Mouse (Mus musculus) C2C12 (cell line): ENCODE data around the gene Rhebl1. TPM values are rescaled to one million over a fixed set of nuclear protein-coding genes. Genes with fewer than 3 reads are reported as not detected.

ENCODE experiments used
- H3K27me3 ChIP-seq: one replicate; pipeline ENCODE4 v1.6.1; 2011; ENCODE audit not compliant: control insufficient read depth, insufficient read depth, insufficient read length
- H3K36me3 ChIP-seq: one replicate; pipeline ENCODE4 v1.6.1; 2011; ENCODE audit not compliant: control insufficient read depth, insufficient read depth
- H3K4me3 ChIP-seq: one replicate; pipeline ENCODE4 v1.5.1; 2011; ENCODE audit warnings: mild to moderate bottlenecking, control low read depth; ENCODE audit not compliant: poor library complexity, insufficient read depth, severe bottlenecking
- H3K79me2 ChIP-seq: one replicate; pipeline ENCODE4 v1.6.1; 2011; ENCODE audit not compliant: control insufficient read depth, insufficient read depth
- H3K79me3 ChIP-seq: one replicate; pipeline ENCODE4 v1.6.1; 2011; ENCODE audit warnings: low read depth, control low read depth
- H3ac ChIP-seq: one replicate; pipeline ENCODE3; 2011; ENCODE audit warnings: low read depth; ENCODE audit not compliant: control insufficient read depth, insufficient read length
- CEBPB ChIP-seq: IDR thresholded peaks from one replicate; pipeline ENCODE4 v1.6.1; 2011; ENCODE audit warnings: low read depth, mild to moderate bottlenecking, control low read depth, moderate library complexity
- CTCF ChIP-seq: IDR thresholded peaks from one replicate; pipeline ENCODE4 v1.5.1; 2011; ENCODE audit not compliant: control insufficient read depth, insufficient read depth, insufficient read length
- FOSL1 ChIP-seq: IDR thresholded peaks from one replicate; pipeline ENCODE4 v1.8.0; 2011; ENCODE audit warnings: mild to moderate bottlenecking, low read length; ENCODE audit not compliant: poor library complexity, insufficient read depth, severe bottlenecking
- MAX ChIP-seq: IDR thresholded peaks from one replicate; pipeline ENCODE4 v1.6.1; 2011; ENCODE audit warnings: mild to moderate bottlenecking, control low read depth
- MYOD1 ChIP-seq: IDR thresholded peaks from one replicate; pipeline ENCODE4 v1.6.1; 2011; ENCODE audit warnings: low read depth; ENCODE audit not compliant: control insufficient read depth, insufficient read length
- MYOG ChIP-seq: IDR thresholded peaks from one replicate; pipeline ENCODE4 v1.6.1; 2011; ENCODE audit not compliant: control insufficient read depth, insufficient read length; ENCODE audit errors: extremely low read depth
- USF1 ChIP-seq: IDR thresholded peaks from one replicate; pipeline ENCODE4 v1.6.1; 2011; ENCODE audit warnings: low read depth, mild to moderate bottlenecking, control low read depth, moderate library complexity
- long read RNA-seq, 2 experiments: library from polyadenylated mRNA; unstranded; transcript quantifications; one replicate each; pipeline ENCODE4 v2.0.0; 2019 to 2020
- polyA plus RNA-seq: library from polyadenylated mRNA; unstranded; fragments of >200 nt; fragmentation: generic; extraction: Trizol; gene quantifications from one replicate; pipeline ENCODE4 v1.2.1, GENCODE M21; 2012; ENCODE audit warnings: missing spikeins

Gene Rhebl1
- polyA plus RNA-seq, result 9.7 TPM
- long read RNA-seq, experiment 1, transcript Rhebl1-201 (8 exons, 1,261 nt), result major isoform, 7 of 9 reads
- long read RNA-seq, experiment 1, partial matches to known transcripts, result 1 of 9 reads
- long read RNA-seq, experiment 1, other reads (novel, unspliced or antisense), result 1 of 9 reads
- long read RNA-seq, experiment 2, partial matches to known transcripts, result 1 of 6 reads
- long read RNA-seq, experiment 2, other reads (novel, unspliced or antisense), result 2 of 6 reads

DNA sequence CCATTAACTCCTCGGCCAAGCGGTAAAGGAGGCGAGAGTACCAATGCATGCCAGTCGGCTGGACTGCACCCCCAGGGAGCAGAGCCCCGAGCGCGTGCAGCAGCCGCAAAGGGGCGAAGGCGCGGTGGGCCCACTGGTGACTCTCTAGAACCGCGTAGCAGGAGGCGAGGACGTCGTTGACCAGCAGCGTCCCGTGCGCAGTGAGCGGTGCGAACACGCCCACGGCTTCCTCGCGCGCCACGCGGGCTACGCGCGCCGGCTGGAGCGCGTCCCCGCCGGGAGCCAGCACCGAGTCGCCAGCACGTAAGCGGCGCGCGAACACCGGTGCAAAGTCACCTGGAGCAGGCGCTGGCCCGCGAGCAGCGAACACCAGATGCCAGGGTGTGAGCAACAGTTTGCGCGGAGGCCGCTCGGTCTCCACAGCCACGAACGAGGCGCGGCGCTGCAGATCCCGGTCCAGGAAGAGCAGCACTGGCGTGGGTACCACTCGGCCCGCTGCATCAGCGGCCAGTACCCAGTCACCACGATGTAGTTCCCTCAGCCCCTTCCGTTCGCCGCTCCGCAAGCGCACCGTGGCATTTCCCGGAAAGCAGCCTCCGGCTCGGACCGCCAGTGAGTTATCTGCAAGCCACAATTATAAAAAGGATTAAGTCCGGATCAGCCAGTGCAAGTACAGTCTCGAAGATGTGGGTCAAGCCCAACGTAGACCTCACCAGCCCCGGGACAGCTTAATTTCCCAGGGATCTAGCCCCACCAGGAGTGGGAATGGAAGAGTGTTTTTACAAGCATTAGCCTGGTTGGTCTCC lies at the start of gene Rhebl1:
Gene Rhebl1, minus strand, starts transcription at position 601 of the 806 bp plus-strand sequence.
- Histone ChIP-seq H3K36me3 (no peaks in the 10 kb centered on the region), H3K27me3 (peaks cover 15% of the 10 kb centered on the region), H3ac (peak within 1 kb of the TSS; percentile 3), H3K79me3 (no peaks in the 10 kb centered on the region), H3K4me3 (no peak within 1 kb of the TSS), H3K79me2 (no peaks in the 10 kb centered on the region)
- no peak for TF ChIP-seq CTCF
- no peak for TF ChIP-seq MYOD1
- TF ChIP-seq USF1, result no peak
- no peak for TF ChIP-seq FOSL1
- no peak for TF ChIP-seq MAX
- TF ChIP-seq MYOG, result no peak
- no peak for TF ChIP-seq CEBPB

DNA sequence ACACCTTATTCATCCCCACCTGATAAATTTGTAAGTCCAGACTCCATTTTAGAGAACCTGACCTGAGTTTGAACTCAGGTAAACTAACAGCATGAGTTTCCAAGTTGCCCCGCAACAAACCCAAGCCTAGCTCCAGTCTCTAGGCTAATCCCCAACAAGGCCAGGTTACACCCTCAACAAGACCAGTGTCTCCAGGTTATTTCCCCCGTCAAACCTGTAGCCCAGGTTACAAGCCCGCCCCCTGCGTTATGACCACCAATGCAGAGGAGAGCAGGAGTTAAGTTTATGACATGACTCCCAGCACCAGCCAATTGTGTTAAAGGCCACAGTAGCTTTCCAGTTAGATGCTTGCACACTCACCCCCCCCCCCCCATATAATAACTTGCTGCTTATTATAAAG lies 48.8 kb upstream of the Rhebl1 start:
- Histone ChIP-seq H3ac (no peak overlapping the region), H3K36me3 (no peaks in the 10 kb centered on the region), H3K4me3 (no peak overlapping the region), H3K79me3 (no peaks in the 10 kb centered on the region), H3K27me3 (no peaks in the 10 kb centered on the region), H3K79me2 (no peaks in the 10 kb centered on the region)
- TF ChIP-seq CEBPB (no peak), MYOG (no peak), CTCF (no peak), MYOD1 (no peak), MAX (no peak), FOSL1 (no peak)

DNA sequence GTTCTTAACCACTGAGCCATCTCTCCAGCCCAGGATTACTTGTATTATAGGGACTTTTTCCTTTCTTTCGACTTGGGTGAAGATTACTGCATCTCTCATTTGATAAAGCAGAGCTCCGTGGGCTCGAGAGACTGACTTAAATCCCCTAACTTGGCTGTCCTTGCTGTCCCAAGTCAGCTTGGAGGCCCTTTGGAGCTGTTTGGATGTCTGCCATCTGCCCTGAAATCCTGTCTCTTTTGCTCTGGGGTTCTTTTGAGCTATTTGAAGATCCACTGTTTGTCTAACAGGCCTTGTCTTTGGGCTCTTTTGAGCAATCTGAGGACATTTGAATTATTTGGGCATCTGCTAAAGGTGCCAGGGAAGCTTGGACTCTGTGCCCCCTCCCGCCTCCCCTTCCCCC lies 47.7 kb upstream of the Rhebl1 start:
- Histone ChIP-seq H3K36me3 (no peaks in the 10 kb centered on the region), H3K27me3 (no peaks in the 10 kb centered on the region), H3K4me3 (no peak overlapping the region), H3K79me3 (no peaks in the 10 kb centered on the region), H3K79me2 (no peaks in the 10 kb centered on the region), H3ac (no peak overlapping the region)
- no peak for TF ChIP-seq CTCF
- TF ChIP-seq CEBPB, result no peak
- no peak for TF ChIP-seq USF1
- no peak for TF ChIP-seq MYOD1
- no peak for TF ChIP-seq MYOG
- no peak for TF ChIP-seq MAX
- TF ChIP-seq FOSL1, result no peak

DNA sequence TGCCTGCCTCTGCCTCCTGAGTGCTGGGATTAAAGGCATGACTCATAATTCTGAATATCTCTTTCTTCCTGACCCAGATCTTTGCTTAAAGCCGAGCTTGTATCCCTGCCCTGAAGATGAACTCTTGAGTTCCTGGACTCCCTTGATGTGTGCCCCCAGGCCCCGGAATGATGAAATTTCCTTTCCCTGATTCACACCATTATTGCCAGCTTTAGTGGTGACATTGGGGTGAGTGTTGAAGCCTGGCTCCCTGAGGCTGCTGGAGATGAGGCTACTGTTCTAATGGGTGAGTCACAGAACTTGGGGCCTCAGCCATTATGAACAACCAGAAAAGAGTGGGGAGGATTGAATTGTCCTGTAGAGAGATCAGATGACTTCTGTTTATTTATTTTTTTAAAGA lies 47.2 kb upstream of the Rhebl1 start:
- Histone ChIP-seq H3K79me2 (no peaks in the 10 kb centered on the region), H3K79me3 (no peaks in the 10 kb centered on the region), H3K27me3 (no peaks in the 10 kb centered on the region), H3K36me3 (no peaks in the 10 kb centered on the region), H3ac (no peak overlapping the region), H3K4me3 (no peak overlapping the region)
- TF ChIP-seq CEBPB (no peak), FOSL1 (no peak), USF1 (no peak), MAX (no peak), CTCF (no peak), MYOD1 (no peak), MYOG (no peak)

DNA sequence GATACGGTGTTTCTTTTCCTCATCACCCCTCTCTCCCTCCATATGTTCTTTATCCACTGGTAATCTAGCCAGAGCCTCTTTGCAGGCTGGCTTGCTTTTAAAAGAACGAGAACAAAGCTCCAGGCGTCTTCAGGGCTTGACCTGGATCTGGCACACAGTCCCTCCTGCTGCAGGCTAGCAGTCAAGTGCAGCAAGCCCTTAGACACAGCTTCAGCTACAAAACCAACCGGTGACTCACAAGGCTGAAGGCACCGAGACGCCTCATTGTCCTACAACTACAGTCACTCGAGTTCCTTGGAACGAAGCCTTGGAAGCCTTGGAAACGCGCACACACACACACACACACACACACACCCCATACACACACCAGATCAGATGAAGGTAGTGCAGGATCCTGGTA lies 46.5 kb upstream of the Rhebl1 start:
- H3K79me2 ChIP-seq, result no peaks in the 10 kb centered on the region
- no peaks in the 10 kb centered on the region for H3K79me3 ChIP-seq
- H3K36me3 ChIP-seq, result no peaks in the 10 kb centered on the region
- TF ChIP-seq CTCF (no peak), USF1 (no peak), MAX (no peak), CEBPB (no peak), FOSL1 (no peak), MYOD1 (no peak)
- H3ac ChIP-seq, result no peak overlapping the region
- no peak overlapping the region for H3K4me3 ChIP-seq
- H3K27me3 ChIP-seq, result no peaks in the 10 kb centered on the region

DNA sequence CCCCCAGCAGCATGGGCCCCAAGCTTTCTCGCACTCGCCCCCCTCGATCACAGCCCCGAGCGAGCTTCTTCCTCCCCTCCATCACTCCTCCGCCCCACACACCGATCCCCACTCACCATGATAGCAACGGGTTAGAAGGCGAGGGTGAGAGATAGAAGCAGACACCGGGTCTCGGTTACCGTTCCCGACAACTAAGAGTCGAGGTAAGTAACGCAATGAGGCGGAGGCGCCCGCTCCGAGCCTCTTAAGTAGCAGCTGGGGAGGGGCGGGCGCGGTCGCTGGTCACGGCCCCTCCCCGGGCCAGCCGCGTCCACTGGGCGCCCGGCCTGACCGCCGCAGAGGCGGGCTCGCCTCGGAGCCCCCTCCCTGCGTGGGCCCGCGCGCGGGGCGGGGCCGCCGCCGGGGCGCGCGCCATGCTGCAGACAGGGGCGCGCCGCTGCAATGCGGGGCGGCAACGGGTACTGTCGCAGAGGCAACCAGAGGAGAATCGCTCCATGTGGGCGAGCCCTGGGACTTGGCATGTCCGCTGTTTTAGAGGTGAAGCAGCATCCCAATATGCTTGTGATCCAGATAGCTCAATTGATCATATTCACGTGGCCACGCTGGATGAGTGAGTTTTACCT lies 40.0 kb upstream of the Rhebl1 start, which contains the start of gene Tuba1b:
Gene Tuba1b, minus strand, starts transcription at position 349 of the 623 bp plus-strand sequence.
- peaks cover 19% of the 10 kb centered on the region for H3K36me3 ChIP-seq
- TF ChIP-seq CTCF, result no peak
- TF ChIP-seq USF1, result no peak
- no peak for TF ChIP-seq CEBPB
- no peak for TF ChIP-seq MYOD1
- TF ChIP-seq MAX, result peak; percentile 90

More for the DNA sequence above, 40.0 kb upstream of the Rhebl1 start, which contains the start of gene Tuba1b:
- no peaks in the 10 kb centered on the region for H3K27me3 ChIP-seq
- H3ac ChIP-seq, result peak within 1 kb of the TSS; percentile 95
- H3K79me2 ChIP-seq, result peaks cover 46% of the 10 kb centered on the region
- peak within 1 kb of the TSS; percentile 92 for H3K4me3 ChIP-seq
- peaks cover 24% of the 10 kb centered on the region for H3K79me3 ChIP-seq
